Mouse (Mus musculus) gastrocnemius, postnatal 36 days (tissue): ENCODE measurements around the gene Atp6v0a2. TPM values are rescaled to one million over a fixed set of nuclear protein-coding genes. Genes with fewer than 3 reads are reported as not detected.

Experiments used
- total RNA-seq, 2 experiments: library from RNA; stranded (reverse); gene quantifications; 2 replicates each; pipeline ENCODE4 v1.2.3; 2021

Atp6v0a2 gene
- total RNA-seq, 2 experiments from 2014 or later: 28.4 to 30.6 TPM

Other genes with a start within 250 kb of the Atp6v0a2 start
- 10 to 100 TPM; 35.4 to 40.5 TPM for gene Sbno1, start 202.6 kb upstream of the Atp6v0a2 start, total RNA-seq
- gene Kmt5a, start 188.6 kb upstream of the Atp6v0a2 start, total RNA-seq: 100 to 1,000 TPM; 182 to 256 TPM
- gene Rilpl2, start 150.2 kb upstream of the Atp6v0a2 start, total RNA-seq: 1 to 10 TPM; 3.6 to 4.9 TPM
- gene Snrnp35, start 145.4 kb upstream of the Atp6v0a2 start, total RNA-seq: 10 to 100 TPM; 20.5 to 26.1 TPM
- 100 to 1,000 TPM; 197 to 200 TPM for gene Rilpl1, start 97.2 kb upstream of the Atp6v0a2 start, total RNA-seq
- gene Tmed2, start 87.9 kb upstream of the Atp6v0a2 start, total RNA-seq: 100 to 1,000 TPM; 133 to 145 TPM
- gene Ddx55, start 75.7 kb upstream of the Atp6v0a2 start, total RNA-seq: 1 to 10 TPM; 3.1 to 3.6 TPM
- 10 to 100 TPM; 40.2 to 44.4 TPM for gene Eif2b1, start 49.4 kb upstream of the Atp6v0a2 start, total RNA-seq
- gene Gtf2h3, start 49.4 kb upstream of the Atp6v0a2 start, total RNA-seq: 10 to 100 TPM; 12.5 to 13.5 TPM
- under 1 TPM in 1 of 2 experiments, not detected in 1; 0.02 TPM for gene Dnah10, start 96.5 kb downstream of the Atp6v0a2 start, total RNA-seq
- under 1 TPM; 0.10 to 0.27 TPM for gene Ccdc92, start 233.8 kb downstream of the Atp6v0a2 start, total RNA-seq
- 10 to 100 TPM; 18.9 to 20.0 TPM for gene Zfp664, start 234.1 kb downstream of the Atp6v0a2 start, total RNA-seq